Mouse (Mus musculus) thymus, adult 2 months (tissue): Measurements from ENCODE around the gene Mtmr1. TPM values are rescaled to one million over a fixed set of nuclear protein-coding genes. Genes with fewer than 3 reads are reported as not detected.

Experiments used
- DNase-seq: peaks from one replicate; pipeline ENCODE4 v3.0.0; 2021
- H3K27ac ChIP-seq: fragments of 200-500 bp; 2 replicates; pipeline ENCODE4 v1.5.1; 2012; ENCODE audit warnings: low read length, control low read depth; ENCODE audit not compliant: control insufficient read depth, insufficient read depth
- H3K27me3 ChIP-seq: fragments of 200-500 bp; 2 replicates; pipeline ENCODE4 v1.6.1; 2012; ENCODE audit warnings: mild to moderate bottlenecking, low read length, moderate library complexity, mixed read lengths; ENCODE audit not compliant: control insufficient read depth, insufficient read depth
- H3K36me3 ChIP-seq: fragments of 200-500 bp; 2 replicates; pipeline ENCODE4 v1.6.1; 2012; ENCODE audit warnings: mild to moderate bottlenecking, low read length, moderate library complexity; ENCODE audit not compliant: control insufficient read depth, insufficient read depth
- H3K4me1 ChIP-seq: fragments of 200-500 bp; replicated peaks from 2 replicates; pipeline ENCODE4 v1.6.1; 2012; ENCODE audit warnings: low read length; ENCODE audit not compliant: control insufficient read depth, insufficient read depth
- H3K4me3 ChIP-seq: fragments of 200-500 bp; 2 replicates; pipeline ENCODE4 v1.5.1; 2012; ENCODE audit warnings: mild to moderate bottlenecking, low read length, control low read depth, moderate library complexity; ENCODE audit not compliant: control insufficient read depth, insufficient read depth
- CTCF ChIP-seq: fragments of 200-500 bp; IDR thresholded peaks from 2 replicates; pipeline ENCODE4 v1.5.1; 2012; ENCODE audit warnings: mild to moderate bottlenecking, control low read depth, low read length, moderate library complexity, borderline replicate concordance; ENCODE audit not compliant: control insufficient read depth, poor library complexity, insufficient read depth; ENCODE audit errors: extremely low read depth
- POLR2A ChIP-seq: fragments of 200-500 bp; IDR thresholded peaks from 2 replicates; pipeline ENCODE4 v1.6.1; 2012; ENCODE audit warnings: mild to moderate bottlenecking, low read length, control low read depth, moderate library complexity; ENCODE audit not compliant: control insufficient read depth, poor library complexity, insufficient read depth; ENCODE audit errors: extremely low read depth
- WGBS: fragments of 180-500 bp; shearing (Covaris S2); methylation state at CpG from one replicate; pipeline ENCODE4 v1.1.7; 2018; 5-methylcytosine and 5-hydroxymethylcytosine counted together
- polyA plus RNA-seq: library from polyadenylated mRNA; depleted of rRNA; stranded (reverse); fragments of >200 nt; gene quantifications from 2 replicates; pipeline ENCODE4 v1.2.3, GENCODE M21; 2012

The Mtmr1 gene
- polyA plus RNA-seq, 1 experiment: 19.2 TPM

GRCm38 (mm10) chrX:71412776-71413175 is 48.2 kb downstream of the Mtmr1 start:
- DNase-seq: no peak
- no peak overlapping the region for H3K4me3 ChIP-seq
- H3K27ac ChIP-seq: no peak overlapping the region
- 96% methylated on average over 3 of the region's 3 CpGs for WGBS
- H3K36me3 ChIP-seq: 0 out of 2 replicates have a peak, but pooled peaks cover 8% of the 10 kb centered on the region
- H3K27me3 ChIP-seq: no peaks in the 10 kb centered on the region
- TF ChIP-seq POLR2A: no peak
- no peak for TF ChIP-seq CTCF
- H3K4me1 ChIP-seq: no peaks in the 10 kb centered on the region

DNA sequence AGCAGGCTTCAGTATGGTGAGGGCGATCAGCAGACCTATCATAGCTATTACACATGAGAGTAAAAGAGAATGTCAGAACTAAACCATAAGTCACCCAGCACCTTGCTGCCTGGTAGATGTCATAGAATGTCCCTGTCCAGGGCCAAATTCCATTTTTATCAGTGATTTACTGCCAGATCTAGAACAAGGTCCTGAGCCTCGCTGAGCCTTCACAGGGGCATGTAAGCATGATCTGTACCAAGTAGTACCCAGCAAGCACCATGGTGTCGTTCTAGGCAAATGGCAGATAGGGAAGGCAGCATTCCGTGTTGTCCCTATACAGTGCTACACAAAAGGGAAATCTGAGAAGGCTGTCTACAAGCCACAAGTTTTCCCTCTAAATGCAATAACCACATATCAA is 49.1 kb downstream of the Mtmr1 start:
- H3K4me1 ChIP-seq: no peaks in the 10 kb centered on the region
- H3K27ac ChIP-seq: no peak overlapping the region
- no peak overlapping the region for H3K4me3 ChIP-seq
- DNase-seq: no peak
- H3K36me3 ChIP-seq: 0 out of 2 replicates have a peak, but pooled peaks cover 8% of the 10 kb centered on the region
- 96% methylated on average over 4 of the region's 4 CpGs for WGBS
- H3K27me3 ChIP-seq: no peaks in the 10 kb centered on the region
- TF ChIP-seq POLR2A: no peak
- no peak for TF ChIP-seq CTCF

DNA sequence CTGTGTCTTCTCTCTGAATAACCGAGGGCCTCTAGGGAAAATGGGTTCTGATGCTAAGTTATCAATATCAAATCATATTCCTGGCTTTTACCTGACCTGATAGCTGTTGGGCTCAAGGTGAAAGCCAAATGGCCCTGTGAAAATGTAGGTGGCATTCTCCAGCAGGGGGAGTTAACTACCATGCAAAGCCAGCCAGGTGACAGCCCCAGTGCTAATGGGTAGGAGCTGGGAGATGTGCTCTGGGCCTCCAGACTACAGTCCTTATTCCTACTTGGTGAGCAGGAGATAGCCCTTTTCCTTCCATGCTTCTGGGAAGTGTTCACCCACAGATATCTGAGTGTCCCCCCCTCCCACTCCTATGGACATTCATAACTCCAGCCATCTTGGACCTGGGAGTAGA is 60.3 kb downstream of the Mtmr1 start:
- 90% methylated on average over 1 of the region's 1 CpGs for WGBS
- TF ChIP-seq POLR2A (no peak), CTCF (no peak)
- H3K4me3 ChIP-seq: no peak overlapping the region
- no peaks in the 10 kb centered on the region for H3K4me1 ChIP-seq
- no peaks in the 10 kb centered on the region for H3K27me3 ChIP-seq
- H3K36me3 ChIP-seq: no peaks in the 10 kb centered on the region
- DNase-seq: peak; percentile 3
- no peak overlapping the region for H3K27ac ChIP-seq

DNA sequence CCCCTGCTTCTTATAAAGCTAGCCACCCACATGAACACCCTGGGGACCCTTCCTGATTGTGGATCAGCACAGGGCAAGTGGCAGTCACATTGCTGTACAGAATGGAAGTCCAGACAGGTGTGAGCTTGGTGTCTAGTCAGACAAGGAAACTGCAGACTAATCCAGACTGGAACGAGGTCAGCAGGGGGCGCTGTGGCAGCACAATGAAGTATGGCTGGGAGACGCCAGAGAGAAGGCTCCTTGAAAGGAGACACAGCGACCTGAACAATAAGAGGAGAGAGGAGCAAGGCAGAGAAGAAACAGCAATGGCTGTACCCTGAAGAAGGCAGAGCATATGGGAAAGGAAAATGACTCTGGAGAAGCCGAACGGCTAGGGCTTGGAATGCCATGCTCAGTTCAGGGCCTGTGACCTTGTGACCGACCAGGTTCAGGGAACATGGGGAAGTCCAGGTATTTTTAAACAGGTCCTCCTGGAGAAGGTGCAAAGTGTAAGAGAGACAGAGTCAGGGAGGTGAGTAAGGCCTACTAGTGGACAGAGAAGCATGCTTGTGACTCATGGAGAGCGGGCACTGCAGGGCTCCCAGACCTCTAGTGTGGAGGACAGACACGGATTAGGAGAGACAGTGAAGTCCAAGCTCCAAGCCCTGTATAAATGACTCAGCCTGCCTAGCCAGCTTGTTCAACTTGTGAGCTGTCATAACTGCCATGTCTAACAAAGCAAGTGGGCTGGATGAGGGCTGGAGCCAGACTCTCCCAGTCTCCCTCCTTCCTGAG is 61.4 kb downstream of the Mtmr1 start:
- no peak for TF ChIP-seq POLR2A
- TF ChIP-seq CTCF: no peak; the same call in 1 of the 2 replicates

GRCm38 (mm10) chrX:71427491-71427890 is 62.9 kb downstream of the Mtmr1 start:
- H3K27ac ChIP-seq: no peak overlapping the region
- no peak for DNase-seq
- no peak overlapping the region for H3K4me3 ChIP-seq
- no peaks in the 10 kb centered on the region for H3K4me1 ChIP-seq
- no peaks in the 10 kb centered on the region for H3K27me3 ChIP-seq
- H3K36me3 ChIP-seq: no peaks in the 10 kb centered on the region
- TF ChIP-seq POLR2A (no peak), CTCF (no peak)

More for the DNA sequence above, 61.4 kb downstream of the Mtmr1 start:
- Histone ChIP-seq H3K36me3 (no peaks in the 10 kb centered on the region), H3K4me1 (no peaks in the 10 kb centered on the region), H3K4me3 (no peak overlapping the region), H3K27ac (no peak overlapping the region), H3K27me3 (no peaks in the 10 kb centered on the region)
- DNase-seq: peak; percentile 72
- WGBS: 48% methylated on average over 9 of the region's 9 CpGs

DNA sequence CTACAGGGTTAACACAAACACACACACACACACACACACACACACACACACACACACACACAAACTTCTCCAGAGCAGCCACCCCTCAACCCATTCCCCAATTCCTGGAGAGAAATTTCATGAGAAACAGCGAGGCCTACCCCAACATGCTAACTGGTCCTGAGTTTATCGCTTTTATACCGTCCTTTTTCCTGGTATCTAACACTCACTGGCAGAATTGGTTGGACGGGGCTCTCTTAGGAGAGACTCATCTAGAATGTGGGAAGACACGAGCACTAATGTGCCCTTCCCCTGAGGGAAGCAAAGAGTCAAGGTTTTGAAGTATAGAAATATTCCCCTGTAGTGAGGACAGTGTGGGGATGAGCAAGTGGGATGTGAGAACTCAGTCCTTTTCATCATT is 66.3 kb downstream of the Mtmr1 start:
- Histone ChIP-seq H3K27me3 (no peaks in the 10 kb centered on the region), H3K36me3 (no peaks in the 10 kb centered on the region), H3K4me1 (no peaks in the 10 kb centered on the region), H3K27ac (no peak overlapping the region), H3K4me3 (no peak overlapping the region)
- TF ChIP-seq CTCF: no peak
- no peak for TF ChIP-seq POLR2A
- 93% methylated on average over 5 of the region's 5 CpGs for WGBS
- no peak for DNase-seq

- H3K4me1 ChIP-seq: no peaks in the 10 kb centered on the region
- WGBS: 100% methylated on average over 1 of the region's 1 CpGs
- no peak overlapping the region for H3K4me3 ChIP-seq
- H3K27ac ChIP-seq: no peak overlapping the region
- no peaks in the 10 kb centered on the region for H3K36me3 ChIP-seq
- no peak for DNase-seq
- no peaks in the 10 kb centered on the region for H3K27me3 ChIP-seq
- no peak for TF ChIP-seq POLR2A
- no peak for TF ChIP-seq CTCF
Observed at GRCm38 (mm10) chrX:71434448-71434847, 69.9 kb downstream of the Mtmr1 start.
